Mouse (Mus musculus) cortical plate, adult 2 months (tissue): Measurements from ENCODE around the gene Pappa. TPM values are rescaled to one million over a fixed set of nuclear protein-coding genes. Genes with fewer than 3 reads are reported as not detected.

ENCODE experiments used
- H3K27ac ChIP-seq: fragments of 200-500 bp; 2 replicates; pipeline ENCODE4 v1.5.1; 2012; ENCODE audit warnings: low read length, control low read depth, inconsistent platforms; ENCODE audit not compliant: insufficient read depth
- H3K4me1 ChIP-seq: fragments of 200-500 bp; 2 replicates; pipeline ENCODE4 v1.6.1; 2011; ENCODE audit warnings: low read length; ENCODE audit not compliant: control insufficient read depth, insufficient read depth
- H3K4me3 ChIP-seq: fragments of 200-500 bp; 2 replicates; pipeline ENCODE4 v1.5.1; 2011; ENCODE audit warnings: mild to moderate bottlenecking, low read length, control low read depth; ENCODE audit not compliant: insufficient read depth
- CTCF ChIP-seq: fragments of 200-500 bp; IDR thresholded peaks from 2 replicates; pipeline ENCODE4 v1.5.1; 2011; ENCODE audit warnings: mild to moderate bottlenecking, control low read depth, low read length; ENCODE audit not compliant: insufficient read depth; ENCODE audit errors: extremely low read depth
- POLR2A ChIP-seq: fragments of 200-500 bp; IDR thresholded peaks from 2 replicates; pipeline ENCODE4 v1.6.1; 2011; ENCODE audit warnings: mild to moderate bottlenecking, low read length, control low read depth; ENCODE audit not compliant: insufficient read depth; ENCODE audit errors: extremely low read depth
- polyA plus RNA-seq: library from polyadenylated mRNA; depleted of rRNA; stranded (reverse); fragments of >200 nt; gene quantifications from 2 replicates; pipeline ENCODE4 v1.2.3, GENCODE M21; 2012

Pappa gene
- polyA plus RNA-seq, 1 experiment: 0.06 TPM

DNA sequence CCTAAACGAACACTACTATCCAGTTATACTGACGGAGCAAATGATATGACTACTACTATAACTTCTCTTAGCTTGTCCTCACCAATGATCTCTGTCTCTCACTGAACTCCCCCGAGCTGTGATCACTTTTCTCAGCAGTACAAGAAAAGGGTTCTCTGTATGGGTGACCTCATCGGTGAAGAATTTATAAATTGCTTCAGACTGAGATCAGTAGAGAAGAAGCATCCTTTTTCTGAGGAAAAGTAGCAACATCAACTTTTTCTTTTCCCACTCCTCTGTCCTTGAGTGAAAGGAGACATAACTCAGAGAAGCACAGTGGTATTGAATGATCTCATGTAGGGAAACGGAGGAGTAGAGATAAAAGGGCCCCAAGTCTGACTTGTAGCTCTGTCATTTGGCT lies 79.7 kb downstream of the Pappa start:
- H3K27ac ChIP-seq: no peak overlapping the region
- H3K4me1 ChIP-seq: no peaks in the 10 kb centered on the region
- TF ChIP-seq CTCF (no peak), POLR2A (no peak)
- H3K4me3 ChIP-seq: no peak overlapping the region

DNA sequence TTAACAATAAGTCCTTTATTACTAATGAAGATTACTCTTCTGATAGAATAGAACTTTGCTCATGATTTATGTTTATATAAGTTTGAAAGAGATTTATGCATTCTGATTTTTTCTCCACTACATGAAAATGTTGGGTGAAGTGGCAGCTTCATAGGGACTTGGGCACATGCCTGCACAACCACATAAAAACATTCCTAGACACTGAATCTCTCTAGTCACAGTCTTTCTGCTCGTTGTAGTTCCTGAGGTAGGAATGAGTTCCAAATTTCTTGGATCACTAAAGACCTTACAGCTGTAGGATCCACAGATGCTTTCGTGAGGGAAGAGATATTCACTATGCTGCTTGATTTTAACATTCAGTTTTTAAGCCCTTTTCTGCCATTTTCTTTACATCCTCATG lies 81.5 kb downstream of the Pappa start:
- H3K4me1 ChIP-seq: no peaks in the 10 kb centered on the region

DNA sequence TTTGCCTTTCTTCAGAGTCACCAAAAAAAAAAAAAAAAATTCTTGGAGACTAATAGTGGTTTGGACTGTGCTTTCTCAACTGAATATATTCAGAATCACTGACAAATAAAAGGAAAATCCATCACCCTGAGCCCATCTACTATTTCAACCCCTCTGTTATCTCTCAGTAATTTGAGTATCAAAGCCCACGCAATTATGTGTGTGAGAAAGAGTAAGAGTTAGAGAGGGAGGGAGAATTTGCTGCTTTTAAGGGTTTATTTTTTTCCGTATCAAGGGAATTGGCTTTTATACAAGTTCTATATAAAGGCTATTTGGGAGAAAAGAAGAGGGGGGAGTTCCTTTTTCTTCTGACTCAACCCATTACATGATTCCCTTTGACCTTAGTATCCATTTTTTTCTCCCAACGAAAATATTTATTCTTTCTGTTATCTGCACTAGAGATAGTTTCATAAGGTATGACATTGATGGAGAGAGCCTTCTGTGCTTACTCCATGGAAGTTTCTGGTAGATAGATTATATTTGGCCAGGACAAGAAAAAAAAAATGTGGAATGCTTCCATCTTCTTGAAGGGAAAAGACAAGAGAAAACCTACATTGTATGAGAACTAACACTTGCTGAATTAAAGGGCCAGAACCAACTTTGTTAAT lies 85.5 kb downstream of the Pappa start:
- Histone ChIP-seq H3K4me1 (no peaks in the 10 kb centered on the region), H3K27ac (no peak overlapping the region), H3K4me3 (no peak overlapping the region)
- TF ChIP-seq POLR2A (no peak), CTCF (no peak)

More for the DNA sequence above, 81.5 kb downstream of the Pappa start:
- Histone ChIP-seq H3K27ac (no peak overlapping the region), H3K4me3 (no peak overlapping the region)
- no peak for TF ChIP-seq POLR2A
- TF ChIP-seq CTCF: no peak

DNA sequence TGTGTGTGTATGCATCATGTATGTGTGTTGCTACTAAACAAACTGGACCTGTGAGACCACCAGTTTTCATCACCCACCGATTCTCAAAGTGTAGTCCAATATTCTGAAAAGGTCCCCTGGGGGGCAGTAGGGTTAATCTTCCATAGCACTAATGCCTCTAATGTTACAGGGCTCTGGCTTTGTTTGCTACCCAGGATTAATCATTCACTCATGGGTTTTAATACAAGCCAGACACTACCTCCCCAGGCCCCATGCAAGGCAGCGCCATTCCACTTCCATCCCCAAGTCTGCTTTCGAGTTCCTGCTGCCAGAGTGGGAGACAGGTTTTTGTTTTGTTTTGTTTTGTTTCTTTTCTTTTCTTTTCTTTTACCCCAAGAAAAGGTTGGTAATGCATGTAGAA lies 92.7 kb downstream of the Pappa start:
- Histone ChIP-seq H3K27ac (no peak overlapping the region), H3K4me1 (no peaks in the 10 kb centered on the region), H3K4me3 (no peak overlapping the region)
- TF ChIP-seq CTCF: no peak
- no peak for TF ChIP-seq POLR2A

DNA sequence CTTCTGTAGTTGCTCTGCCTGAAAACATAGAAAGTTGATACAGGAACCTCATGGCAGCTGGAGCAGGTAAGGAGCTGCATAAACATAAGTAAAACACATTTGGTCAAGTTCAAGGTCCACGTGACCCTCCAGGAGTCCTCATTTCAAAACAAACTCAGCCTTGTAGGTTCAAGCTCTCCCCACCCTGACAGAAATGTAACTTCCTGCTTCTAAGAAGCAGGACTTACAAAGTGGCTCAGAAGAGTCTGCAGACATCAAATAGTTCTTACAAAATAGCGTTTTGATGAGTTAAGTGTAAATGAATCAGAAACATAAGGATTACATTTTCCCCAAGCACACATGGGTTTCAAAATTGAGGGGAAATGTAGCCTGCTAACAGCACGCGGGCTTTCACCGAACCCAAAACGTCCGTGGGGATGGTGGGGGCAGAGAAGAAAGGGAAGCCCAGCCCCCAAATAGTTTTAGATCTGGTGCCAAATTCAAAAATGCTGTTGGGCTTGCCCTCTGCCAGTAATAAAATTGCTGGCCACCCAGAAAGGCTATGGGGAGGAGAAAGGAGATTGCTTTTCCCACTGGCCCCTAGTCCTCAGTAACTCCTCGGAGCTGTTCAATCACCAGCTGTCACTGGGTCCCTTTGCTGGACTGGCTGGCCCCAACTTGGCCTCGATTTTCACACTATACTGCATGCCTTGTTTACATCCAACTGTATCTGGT lies 93.8 kb downstream of the Pappa start:
- Histone ChIP-seq H3K27ac (no peak overlapping the region), H3K4me1 (no peaks in the 10 kb centered on the region), H3K4me3 (no peak overlapping the region)
- TF ChIP-seq POLR2A: no peak
- no peak for TF ChIP-seq CTCF

DNA sequence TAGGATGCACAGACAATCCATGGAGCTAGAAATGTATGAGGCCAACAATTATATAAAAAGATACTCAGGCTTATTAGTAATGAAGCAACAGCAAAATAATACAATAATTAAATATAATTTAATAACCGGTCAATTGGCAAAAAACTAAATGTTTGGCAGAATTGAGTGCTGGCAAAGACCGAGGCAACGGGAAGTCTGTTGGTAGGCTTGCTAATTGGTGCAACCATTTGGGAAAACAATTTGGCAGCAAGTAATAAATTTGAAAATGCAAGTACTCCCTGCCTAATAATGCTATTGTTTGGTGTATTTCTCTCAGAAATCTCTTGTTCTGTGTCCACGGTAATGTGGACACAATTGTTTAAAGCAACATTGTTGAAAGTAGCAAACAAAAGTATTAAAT lies 99.9 kb downstream of the Pappa start:
- Histone ChIP-seq H3K4me1 (no peaks in the 10 kb centered on the region), H3K4me3 (no peak overlapping the region), H3K27ac (no peak overlapping the region)
- TF ChIP-seq CTCF: no peak
- TF ChIP-seq POLR2A: no peak

DNA sequence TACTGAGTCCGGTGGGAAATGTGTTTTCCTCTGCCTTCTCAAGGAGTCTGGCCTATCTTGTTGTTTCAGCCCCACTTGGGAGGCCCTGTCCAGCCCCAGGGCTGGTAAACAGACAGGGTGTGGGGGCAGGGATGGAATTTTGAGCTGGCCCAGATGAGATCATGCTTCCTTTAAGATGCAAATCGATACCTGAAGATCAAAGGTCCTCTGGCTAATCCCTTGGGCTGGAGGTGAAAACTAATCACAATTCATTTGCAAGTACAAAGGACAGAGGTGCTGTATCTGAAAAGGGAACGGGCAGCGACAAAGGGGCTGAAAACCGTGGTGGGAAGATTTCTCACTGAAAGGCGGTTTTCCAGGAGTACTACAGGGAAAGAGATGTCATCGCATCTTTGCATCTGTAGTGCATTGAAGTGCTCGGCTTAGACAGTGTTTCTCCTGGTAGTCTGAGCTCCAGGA lies 114.6 kb downstream of the Pappa start:
- no peak for TF ChIP-seq CTCF
- TF ChIP-seq POLR2A: no peak

DNA sequence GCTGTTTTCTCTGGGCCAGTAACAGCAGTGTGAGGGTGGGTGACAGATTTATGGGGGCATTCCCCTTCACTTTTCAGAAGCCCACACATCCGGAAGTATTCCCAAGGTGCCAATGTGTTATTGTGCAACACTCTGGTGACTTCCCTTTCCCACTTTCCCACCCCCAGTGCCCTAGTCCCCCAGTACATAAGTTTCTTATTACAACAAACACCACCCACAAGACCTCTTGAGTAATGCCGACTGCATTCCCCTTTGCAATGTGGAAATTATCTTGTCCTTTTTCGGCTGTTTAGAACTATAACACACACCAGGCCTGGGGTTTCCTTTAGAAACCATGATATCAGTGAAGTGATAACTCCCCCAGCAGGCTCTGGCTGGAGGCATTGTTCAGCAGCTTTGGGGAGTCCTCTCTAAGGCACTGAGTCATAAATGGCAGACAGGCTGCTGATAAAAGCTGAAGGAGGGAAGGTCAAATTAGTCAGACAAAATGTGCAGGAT lies 118.5 kb downstream of the Pappa start:
- TF ChIP-seq CTCF: no peak
- TF ChIP-seq POLR2A: no peak
- no peak overlapping the region for H3K4me3 ChIP-seq
- no peak overlapping the region for H3K27ac ChIP-seq
- H3K4me1 ChIP-seq: no peaks in the 10 kb centered on the region

More for the DNA sequence above, 114.6 kb downstream of the Pappa start:
- H3K4me3 ChIP-seq: no peak overlapping the region
- H3K27ac ChIP-seq: no peak overlapping the region
- H3K4me1 ChIP-seq: no peaks in the 10 kb centered on the region

DNA sequence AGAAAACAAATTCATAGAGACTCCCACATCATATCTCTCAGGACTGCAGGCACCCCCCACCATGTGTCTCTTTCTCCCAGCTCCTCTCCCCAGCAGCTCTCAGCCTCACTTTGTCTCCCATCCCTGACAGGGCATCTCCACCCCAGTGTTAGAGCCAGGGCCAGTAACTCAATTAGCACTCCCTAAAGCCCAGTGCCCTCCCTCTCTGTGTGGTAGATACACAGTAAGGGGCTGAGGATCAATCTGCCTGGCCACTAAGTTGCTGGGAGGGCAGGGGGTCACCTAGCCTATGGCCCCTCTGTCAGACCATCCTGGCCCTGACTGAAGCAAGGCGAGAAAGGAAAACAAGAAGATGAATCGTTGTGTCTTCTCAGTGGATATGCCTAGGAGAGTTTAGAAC lies 119.3 kb downstream of the Pappa start:
- TF ChIP-seq CTCF: no peak
- TF ChIP-seq POLR2A: no peak
- Histone ChIP-seq H3K27ac (no peak overlapping the region), H3K4me3 (no peak overlapping the region)

DNA sequence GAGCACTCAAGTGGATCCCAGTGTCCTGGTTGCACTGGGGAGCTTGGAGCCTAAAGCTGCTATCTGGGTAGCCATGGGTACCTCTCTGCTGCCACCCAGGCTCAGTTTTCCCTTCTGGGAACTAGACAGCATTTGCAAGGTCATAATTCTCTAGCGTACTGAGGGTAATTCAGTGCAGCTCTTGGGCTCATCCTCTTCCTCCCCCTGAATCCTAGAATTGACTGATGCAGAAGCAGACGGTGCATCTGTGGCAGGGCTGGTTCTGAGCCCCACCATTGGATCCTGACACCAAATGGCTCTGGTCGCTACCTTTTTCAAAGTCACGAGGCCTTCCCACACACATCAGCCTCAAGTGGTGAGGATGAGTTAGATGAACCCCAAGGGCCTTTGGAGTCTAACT lies 121.0 kb downstream of the Pappa start:
- no peak for TF ChIP-seq POLR2A
- no peak for TF ChIP-seq CTCF
- Histone ChIP-seq H3K4me1 (no peaks in the 10 kb centered on the region), H3K4me3 (no peak overlapping the region), H3K27ac (no peak overlapping the region)

More for the DNA sequence above, 119.3 kb downstream of the Pappa start:
- H3K4me1 ChIP-seq: no peaks in the 10 kb centered on the region
